8 mouse cellular contexts compared by ENCODE assay signal in genomic region chr9:63058506-63059233, GRCm38 (mm10).
A peak's percentile ranks its signal among the peaks of the same experiment; 100 is the strongest.
DNase-seq lines count a peak whose midpoint lies in the region; ATAC-seq and TF ChIP-seq lines count a peak whose summit lies in the region.

No protein-coding gene starts in this region.

- H3K27ac ChIP-seq in hindbrain, embryonic 16.5 days (ENCODE audit: low read depth, low read length), result peak overlapping the region; percentile 59; the same call in 1 of the 2 replicates
- H3K27ac ChIP-seq in olfactory bulb, adult 2 months (ENCODE audit: insufficient read depth, low read depth, low read length), result peak overlapping the region; percentile 93

- peaks cover 12% of the 10 kb centered on the region for H3K4me1 ChIP-seq in hindbrain, embryonic 16.5 days (ENCODE audit: control insufficient read depth, insufficient read depth, low read depth, low read length)
- H3K4me1 ChIP-seq in olfactory bulb, adult 2 months (ENCODE audit: control insufficient read depth, insufficient read depth, low read length), result peaks cover 13% of the 10 kb centered on the region

- peak overlapping the region; percentile 36 for H3K9ac ChIP-seq in hindbrain, embryonic 16.5 days (ENCODE audit: low read depth, low read length)

- peaks cover 10% of the 10 kb centered on the region for H3K9me3 ChIP-seq in hindbrain, embryonic 16.5 days (ENCODE audit: control insufficient read depth, low read length)

- TF ChIP-seq CTCF in olfactory bulb, adult 2 months (IDR thresholded peaks at IDR 0.05; ENCODE audit: insufficient read depth, low read depth, low read length), result no peak

- H3K4me3 ChIP-seq in hindbrain, embryonic 16.5 days (ENCODE audit: low read length), result peak overlapping the region; percentile 10
- H3K4me3 ChIP-seq in olfactory bulb, adult 2 months (ENCODE audit: insufficient read depth, low read depth, low read length), result peak overlapping the region; percentile 4; the same call in 1 of the 2 replicates

- no peaks in the 10 kb centered on the region for H3K36me3 ChIP-seq in hindbrain, embryonic 16.5 days (ENCODE audit: control insufficient read depth, insufficient read depth, low read length)

- no peaks in the 10 kb centered on the region for H3K27me3 ChIP-seq in hindbrain, embryonic 16.5 days (replicated peaks; ENCODE audit: control insufficient read depth, insufficient read depth, low read length)

- intact Hi-C loops in left cerebral cortex, postnatal 4 days (cut with DNase I), result no loop called here

- TF ChIP-seq POLR2A in olfactory bulb, adult 2 months (IDR thresholded peaks at IDR 0.05; ENCODE audit: insufficient read depth, low read depth, low read length), result no peak

- WGBS in hindbrain, embryonic 16.5 days, result 24% methylated on average over 16 of the region's 16 CpGs
- WGBS in olfactory bulb, adult 2 months, result 32% methylated on average over 16 of the region's 16 CpGs

- no peak for ATAC-seq in hindbrain, embryonic 16.5 days
- ATAC-seq in inflammation-experienced regulatory T-cells, adult 6 months, result no peak

- H3K4me2 ChIP-seq in hindbrain, embryonic 16.5 days (ENCODE audit: low read length), result peak overlapping the region; percentile 45

- DNase-seq in cerebellum, postnatal 10 days, result peak; percentile 70 to 79
- DNase-seq in cerebellum, adult 18-20 months, result no peak
- peak; percentile 76 for DNase-seq in left cerebral cortex, postnatal 4 days
- no peak for DNase-seq in left cerebral cortex, adult 11 months (ENCODE audit: low spot score)
- DNase-seq in urinary bladder, postnatal 10 days (ENCODE audit: low spot score), result no peak

Comparison
In these comparisons a context has a peak if more than half of its experiments do, and no peak if none do; other contexts are left out.
1. DNase-seq: peak in cerebellum, postnatal 10 days (2 of 2) and left cerebral cortex, postnatal 4 days (single experiment); none in cerebellum, adult 18-20 months (0 of 2), left cerebral cortex, adult 11 months (single experiment) and urinary bladder, postnatal 10 days (single experiment).